Mouse (Mus musculus): ENCODE measurements around the gene Tmem150c.

Tmem150c gene

GRCm38 (mm10) chr5:100166591-100167491, 7.2 kb upstream of the Tmem150c start:
- in situ Hi-C loops (cut with MboI, MseI) = no loop called here

- in situ Hi-C loops (cut with MboI, MseI) = no loop called here
These were observed 3.8 kb upstream of the Tmem150c start for GRCm38 (mm10) chr5:100163368-100163767.

GRCm38 (mm10) chr5:100162857-100163256, 3.2 kb upstream of the Tmem150c start:
- in situ Hi-C loops (cut with MboI, MseI) = no loop called here

DNA sequence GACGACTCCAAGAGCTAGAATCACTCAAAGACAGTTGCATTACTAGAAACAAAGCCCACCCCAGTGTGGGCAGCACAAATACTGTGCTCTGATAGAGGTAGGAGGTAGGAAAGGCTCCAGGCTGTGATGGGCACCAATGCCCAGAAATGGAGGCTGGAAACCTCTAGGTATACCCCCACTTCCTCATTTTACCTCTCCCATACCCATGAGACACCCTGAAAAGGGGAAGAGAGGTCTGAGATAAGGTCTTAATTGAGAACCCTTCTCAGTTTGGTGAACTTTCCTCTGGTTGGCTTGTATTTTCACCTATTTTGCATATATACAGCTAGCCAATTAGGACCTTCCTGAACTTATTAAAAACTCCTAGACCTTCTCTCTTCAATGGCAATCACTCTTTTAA, 2.4 kb upstream of the Tmem150c start:
- in situ Hi-C loops (cut with MboI, MseI) = no loop called here

DNA sequence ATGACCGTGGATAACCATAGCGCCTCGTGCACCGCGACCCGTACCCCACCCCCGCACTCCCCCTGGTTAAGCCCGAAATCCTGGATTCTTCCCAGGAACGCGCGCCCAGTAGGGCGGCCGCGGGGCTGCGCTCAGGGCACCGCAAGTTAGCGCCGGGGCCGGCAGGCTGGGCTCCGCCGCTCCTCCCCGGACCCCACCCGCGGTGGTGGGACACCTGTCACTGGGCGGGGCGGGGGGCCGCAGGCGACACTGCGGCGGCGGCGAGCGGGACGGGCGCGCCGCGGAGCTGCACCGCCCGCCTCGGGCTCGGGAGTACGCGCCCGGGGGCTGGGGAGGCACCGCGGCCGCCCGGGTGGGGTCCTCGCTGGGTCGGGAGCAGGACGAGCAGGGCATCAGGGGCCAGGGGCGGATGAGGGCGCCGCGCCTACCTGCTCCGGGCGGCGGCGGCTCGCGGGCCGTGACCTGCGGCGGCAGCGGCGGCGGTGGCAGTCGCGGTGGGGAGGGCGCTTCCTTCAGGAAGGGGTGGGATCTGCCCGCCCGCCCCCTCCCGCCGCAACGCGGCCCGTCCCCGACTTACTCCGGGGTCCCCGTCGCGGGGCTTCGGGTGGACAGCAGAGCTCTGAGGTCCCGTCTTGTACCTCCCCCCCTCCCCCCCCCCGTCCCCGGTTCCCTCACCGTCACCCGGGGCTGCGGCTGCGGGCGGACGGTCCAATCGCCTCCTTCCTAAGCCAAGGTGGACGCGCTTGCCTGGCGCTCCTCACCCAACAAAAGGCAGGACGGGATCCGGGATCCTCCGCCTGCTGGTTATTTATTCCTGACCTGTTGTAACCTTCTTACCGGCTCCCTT, 594 bp downstream of the Tmem150c start:
- in situ Hi-C loops (cut with MboI, MseI) = no loop called here

- in situ Hi-C loops (cut with MboI, MseI) = no loop called here
These were observed 1.3 kb downstream of the Tmem150c start for GRCm38 (mm10) chr5:100158301-100158700.

GRCm38 (mm10) chr5:100155646-100156045, 4.0 kb downstream of the Tmem150c start:
- in situ Hi-C loops (cut with MboI, MseI) = no loop called here

DNA sequence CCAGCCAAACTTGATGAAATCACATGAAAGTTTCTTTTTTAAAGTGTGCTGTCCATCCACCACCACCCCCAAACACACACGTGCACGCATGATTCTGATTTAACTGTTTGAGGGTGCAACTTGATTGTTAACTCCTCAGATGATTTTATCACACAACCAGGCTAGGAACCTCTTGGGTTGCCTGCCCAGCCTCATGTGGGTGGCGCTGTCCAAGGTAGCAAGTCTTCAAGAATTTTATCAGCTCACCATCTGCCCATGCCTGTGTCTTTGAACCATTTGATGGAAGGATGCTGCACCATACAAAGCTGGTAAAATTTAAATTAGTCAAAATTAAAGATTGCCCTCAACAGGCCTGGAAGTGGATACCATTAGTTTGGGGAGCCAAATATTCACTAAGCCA, 9.6 kb downstream of the Tmem150c start:
- in situ Hi-C loops (cut with MboI, MseI) = no loop called here

DNA sequence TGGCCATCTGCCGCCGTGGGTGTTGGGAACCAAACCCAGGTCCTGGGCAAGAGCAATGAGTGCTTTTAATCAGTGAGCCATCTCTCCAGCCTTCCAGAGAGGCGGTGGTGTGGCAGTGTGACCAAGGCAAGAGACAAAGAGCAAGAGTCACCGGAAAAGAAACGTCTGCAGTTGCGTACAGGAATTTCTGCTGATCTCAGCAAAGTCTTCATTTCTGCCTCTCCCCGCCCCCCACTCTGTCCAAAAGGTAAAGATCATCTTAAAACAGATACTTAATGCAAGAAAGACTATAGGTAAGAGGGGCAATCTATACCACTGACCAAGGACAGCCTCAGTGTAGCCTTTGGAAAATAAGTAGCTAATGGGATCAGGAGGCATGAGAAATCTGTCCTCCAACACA, 14.8 kb downstream of the Tmem150c start:
- in situ Hi-C loops (cut with MboI, MseI) = loop anchor here (5.0 kb wide), 1 partner anchor 48 kb away; no protein-coding TSS in a partner anchor

DNA sequence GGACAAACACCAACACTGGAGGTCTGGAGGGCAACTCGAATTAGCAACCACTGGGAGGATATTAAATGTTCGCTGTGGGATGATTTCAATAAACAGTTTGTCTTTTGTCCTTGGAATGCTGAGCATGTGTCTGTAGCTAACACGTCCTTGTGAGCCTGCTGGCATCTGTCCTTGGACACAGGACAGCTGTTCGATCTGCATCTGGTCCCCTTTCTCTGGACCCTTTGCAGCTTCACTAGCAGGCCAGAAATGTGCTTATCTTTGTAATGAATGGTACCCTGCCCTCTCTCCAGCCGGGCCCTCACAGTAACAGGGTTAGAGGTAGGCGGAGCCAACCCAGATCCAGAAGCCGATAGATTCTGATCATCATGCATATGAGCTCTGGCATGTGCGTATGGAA, 32.3 kb downstream of the Tmem150c start:
- in situ Hi-C loops (cut with MboI, MseI) = no loop called here

DNA sequence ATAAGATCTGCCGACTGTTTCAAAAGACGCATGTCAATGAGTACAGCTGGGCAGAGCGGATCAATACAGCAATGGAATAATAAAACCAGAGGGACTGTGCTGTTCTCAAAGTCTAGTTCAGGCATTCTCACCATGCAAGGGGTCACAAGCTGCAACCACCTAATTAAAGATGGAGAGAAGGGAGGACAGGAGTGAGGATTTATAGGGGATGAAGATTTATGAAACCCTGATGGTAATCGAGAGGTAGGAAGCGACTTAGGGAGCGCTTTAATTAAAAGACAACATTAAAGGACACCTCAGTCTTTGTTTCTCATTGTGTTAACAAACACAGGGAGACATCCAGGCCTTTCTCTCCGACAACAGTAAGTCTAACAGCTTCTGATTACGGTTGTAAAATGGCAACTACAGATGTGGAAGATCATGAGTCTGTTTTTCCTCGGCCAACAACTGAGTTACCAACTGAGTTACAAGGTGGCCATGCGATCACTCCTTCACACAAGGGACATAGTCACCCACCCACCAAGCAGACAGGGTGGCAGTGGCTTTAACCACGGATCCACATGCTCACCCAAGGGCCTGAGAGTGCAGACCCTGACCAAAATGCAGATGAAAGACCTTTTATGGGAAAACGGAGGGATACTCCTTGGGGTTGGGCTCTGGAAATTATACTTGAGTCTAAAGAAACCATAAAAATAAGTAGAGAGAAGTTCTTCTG, 34.0 kb downstream of the Tmem150c start:
- in situ Hi-C loops (cut with MboI, MseI) = no loop called here

- in situ Hi-C loops (cut with MboI, MseI) = no loop called here
These were observed 35.1 kb downstream of the Tmem150c start for GRCm38 (mm10) chr5:100124530-100124929.

GRCm38 (mm10) chr5:100123283-100123682, 36.3 kb downstream of the Tmem150c start:
- in situ Hi-C loops (cut with MboI, MseI) = no loop called here

GRCm38 (mm10) chr5:100121170-100121569, 38.4 kb downstream of the Tmem150c start:
- in situ Hi-C loops (cut with MboI, MseI) = no loop called here

DNA sequence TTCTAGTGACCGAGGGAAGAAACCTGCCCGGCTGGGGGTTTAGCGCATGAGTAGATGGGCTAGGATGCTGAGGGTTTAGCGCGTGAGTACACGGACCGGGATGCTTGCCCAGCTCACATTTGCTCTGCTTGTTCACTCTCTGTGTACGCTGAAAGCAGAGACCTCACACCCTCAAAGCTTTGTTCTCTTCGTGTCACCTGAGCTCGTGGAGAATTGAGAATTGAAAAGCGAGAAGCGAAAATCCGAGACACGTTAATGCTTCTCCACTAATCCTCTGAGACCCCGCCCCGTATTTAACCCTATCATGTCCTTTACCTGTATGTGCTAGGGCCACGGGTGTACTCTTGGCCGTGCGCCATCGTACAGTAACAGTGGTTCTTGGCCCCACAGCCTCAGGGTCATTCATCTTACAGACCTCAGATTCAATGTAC, 38.9 kb downstream of the Tmem150c start:
- in situ Hi-C loops (cut with MboI, MseI) = no loop called here

DNA sequence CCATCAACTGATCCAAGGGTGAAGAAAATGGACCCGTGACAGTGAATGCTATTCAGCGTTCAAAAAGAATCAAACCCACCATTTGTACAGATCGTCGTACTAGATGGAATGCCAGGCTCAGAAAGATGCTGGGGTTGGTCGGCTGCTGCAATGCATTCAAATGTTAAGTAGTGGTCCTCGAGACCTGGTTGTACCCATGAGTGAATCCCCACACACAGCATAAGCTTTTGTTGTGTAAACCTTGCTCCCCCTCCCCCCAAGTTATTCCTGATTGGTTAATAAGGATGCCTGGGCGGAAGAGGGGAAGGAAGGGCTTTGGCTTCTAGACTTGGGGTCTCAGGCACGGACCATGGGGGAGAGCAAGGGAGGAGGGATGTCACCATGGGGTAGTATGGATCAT, 40.3 kb downstream of the Tmem150c start:
- in situ Hi-C loops (cut with MboI, MseI) = no loop called here

GRCm38 (mm10) chr5:100113403-100113802, 46.2 kb downstream of the Tmem150c start:
- in situ Hi-C loops (cut with MboI, MseI) = no loop called here

GRCm38 (mm10) chr5:100110581-100110980, 49.0 kb downstream of the Tmem150c start:
- in situ Hi-C loops (cut with MboI, MseI) = no loop called here

DNA sequence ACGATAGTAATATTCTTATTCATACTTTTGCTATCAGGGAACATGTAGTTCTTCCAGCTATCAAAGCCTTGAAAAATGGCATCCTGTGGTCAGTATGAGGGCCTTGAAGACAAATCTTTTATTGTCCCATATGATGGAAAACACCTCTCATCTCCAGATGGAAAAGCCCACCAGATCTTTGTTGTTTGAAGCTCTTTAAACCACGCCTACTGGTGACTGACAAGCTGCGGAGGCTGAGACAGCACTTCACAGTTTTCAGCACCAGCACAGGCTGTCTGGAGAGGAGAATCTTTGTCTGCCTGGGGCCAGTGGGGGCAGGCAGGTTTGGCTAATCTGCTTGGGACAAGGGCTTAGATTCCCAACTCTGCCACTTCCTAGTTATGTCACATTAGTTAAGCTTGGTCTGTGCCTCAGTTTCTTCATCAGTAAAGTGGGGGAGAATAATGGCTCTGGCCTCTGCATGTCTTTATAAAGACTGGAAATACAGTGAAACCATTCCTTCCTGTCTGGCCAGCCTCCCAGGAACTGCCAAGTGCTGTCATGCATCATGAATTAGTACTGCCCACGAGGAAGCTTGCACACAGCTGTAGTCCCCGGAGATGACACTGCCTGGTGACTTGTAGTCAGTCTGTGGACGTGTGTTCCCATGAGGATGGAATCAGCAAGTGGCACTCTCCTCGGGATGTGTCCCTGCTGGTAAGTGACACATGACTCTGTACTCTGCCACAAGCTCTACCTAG, 49.9 kb downstream of the Tmem150c start:
- in situ Hi-C loops (cut with MboI, MseI) = no loop called here

- in situ Hi-C loops (cut with MboI, MseI) = no loop called here
These were observed 50.7 kb downstream of the Tmem150c start for GRCm38 (mm10) chr5:100108866-100109265.

GRCm38 (mm10) chr5:100102395-100102794, 57.2 kb downstream of the Tmem150c start:
- in situ Hi-C loops (cut with MboI, MseI) = no loop called here
